Mouse (Mus musculus) B cell, adult 2 months (primary cell): Measurements from ENCODE around the gene Fam219a.

Source experiments
- DNase-seq, 2 experiments: peaks; one replicate each; pipeline ENCODE4 v3.0.0; 2022

Gene Fam219a

DNA sequence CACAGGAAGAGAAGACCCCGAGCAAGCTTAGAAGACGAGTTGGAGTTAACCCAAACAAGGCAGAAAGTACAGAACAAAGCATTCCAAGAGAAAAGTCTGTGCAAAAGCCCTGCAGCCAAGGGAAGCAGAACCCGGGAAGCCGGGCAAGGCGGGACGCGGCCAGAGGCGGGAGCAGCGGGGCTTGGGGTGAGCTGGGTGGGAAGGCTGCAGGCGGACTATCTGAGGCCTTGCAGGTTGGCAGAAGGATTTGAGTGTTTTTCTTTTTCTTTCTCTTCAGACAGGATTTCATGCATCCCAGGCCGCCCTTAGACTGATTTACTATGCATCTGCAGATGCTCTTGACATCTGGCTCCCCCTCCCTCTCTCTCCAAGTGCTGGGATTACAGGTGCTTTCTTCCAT, 16.2 kb downstream of the Fam219a start:
- DNase-seq: no peak

DNA sequence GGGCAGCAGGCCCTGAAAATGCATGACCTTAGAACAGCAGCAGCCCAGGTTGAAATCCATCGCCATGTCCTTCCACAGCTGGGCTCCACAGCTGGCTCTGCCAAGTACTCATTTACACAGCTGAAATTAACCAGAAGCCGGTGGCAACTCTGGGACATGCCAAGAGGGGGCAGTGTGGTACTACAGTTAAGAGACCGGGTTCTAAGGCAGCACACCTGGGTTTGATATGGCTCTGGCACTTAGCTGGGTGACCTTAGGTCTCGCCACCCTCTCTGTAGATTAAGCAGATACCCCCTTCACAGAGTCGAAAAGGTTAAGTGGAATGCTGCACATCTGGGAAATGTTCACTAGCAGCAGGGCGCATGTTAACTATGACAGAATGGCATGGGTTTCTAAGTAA, 16.8 kb downstream of the Fam219a start:
- DNase-seq: peak; percentile 84 to 87

DNA sequence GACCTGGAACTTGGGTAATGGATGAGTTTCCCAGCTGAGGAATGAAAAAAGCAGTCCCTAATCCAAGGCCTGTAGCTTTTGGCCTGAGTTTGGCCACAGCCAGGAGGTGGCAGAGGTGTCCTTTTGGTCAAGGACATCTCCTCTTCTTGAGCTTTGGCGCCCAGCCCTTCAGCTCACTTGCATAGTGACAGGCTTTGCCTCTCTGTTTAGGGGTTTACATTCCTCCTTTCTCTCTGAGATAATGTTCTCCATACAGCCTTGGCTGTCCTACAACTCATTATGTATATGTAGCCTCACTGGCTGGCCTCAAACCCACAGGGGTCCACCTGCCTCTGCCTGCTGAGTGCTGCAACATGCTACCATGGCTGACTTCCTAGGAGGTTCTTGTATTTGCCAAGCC, 22.3 kb downstream of the Fam219a start:
- no peak for DNase-seq

DNA sequence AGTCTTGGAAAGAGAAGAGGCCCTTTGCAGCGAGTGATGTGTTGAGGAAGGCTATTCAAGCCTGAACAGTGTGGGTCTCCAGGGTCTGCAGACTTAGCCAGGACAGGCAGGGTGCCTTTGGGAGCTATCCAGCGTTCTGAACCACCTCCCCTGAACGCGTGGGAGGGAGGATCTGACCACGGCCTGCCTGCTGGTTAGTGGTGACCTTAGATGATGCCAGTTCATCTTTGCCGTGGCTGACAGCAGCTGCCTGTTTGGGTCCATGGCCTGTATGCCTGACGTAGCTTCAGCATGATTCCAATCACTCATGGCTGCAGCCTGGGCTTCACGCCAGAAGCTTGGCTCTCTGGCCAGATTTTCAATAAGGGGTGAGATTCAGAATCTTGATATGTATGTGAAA, 23.4 kb downstream of the Fam219a start:
- DNase-seq: no peak

DNA sequence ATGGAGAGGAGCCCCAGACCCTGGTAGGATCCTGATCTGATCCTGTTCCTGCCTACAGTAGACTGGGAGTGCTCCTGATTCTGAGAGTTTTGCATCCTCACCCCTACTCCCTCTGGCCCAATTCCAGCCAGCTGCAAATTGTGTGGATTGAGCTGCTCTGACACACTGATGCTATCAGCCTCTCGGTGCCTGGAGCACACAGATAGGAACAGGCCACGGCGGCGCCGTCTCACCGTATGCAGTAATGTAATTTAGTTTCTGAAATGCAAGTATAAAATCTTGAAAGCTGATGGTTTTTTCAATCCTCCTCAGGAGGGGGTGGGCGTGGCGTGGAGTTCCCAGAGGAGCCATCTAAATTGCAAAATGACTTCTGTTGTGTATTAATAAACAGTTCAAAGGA, 27.2 kb downstream of the Fam219a start:
- DNase-seq: no peak

DNA sequence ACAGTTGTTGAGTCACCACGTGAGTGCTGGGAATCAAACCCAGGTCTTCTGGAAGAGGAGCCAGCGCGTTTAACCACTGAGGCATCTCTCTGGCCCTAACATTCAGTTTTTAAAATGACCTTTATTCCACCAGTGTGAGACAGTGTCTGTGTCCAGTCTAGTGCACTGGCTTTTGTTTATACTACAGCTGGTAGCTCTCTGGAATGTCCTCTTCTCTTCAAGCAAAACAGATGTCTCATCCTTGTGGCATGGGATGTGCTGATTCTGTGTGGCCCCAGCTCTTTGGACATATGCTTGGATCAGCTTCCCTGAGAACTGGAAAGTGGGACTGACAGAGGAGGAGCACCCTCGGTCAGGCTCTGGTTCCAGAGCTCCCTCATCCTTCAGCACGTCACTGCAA, 34.5 kb downstream of the Fam219a start:
- DNase-seq: no peak

DNA sequence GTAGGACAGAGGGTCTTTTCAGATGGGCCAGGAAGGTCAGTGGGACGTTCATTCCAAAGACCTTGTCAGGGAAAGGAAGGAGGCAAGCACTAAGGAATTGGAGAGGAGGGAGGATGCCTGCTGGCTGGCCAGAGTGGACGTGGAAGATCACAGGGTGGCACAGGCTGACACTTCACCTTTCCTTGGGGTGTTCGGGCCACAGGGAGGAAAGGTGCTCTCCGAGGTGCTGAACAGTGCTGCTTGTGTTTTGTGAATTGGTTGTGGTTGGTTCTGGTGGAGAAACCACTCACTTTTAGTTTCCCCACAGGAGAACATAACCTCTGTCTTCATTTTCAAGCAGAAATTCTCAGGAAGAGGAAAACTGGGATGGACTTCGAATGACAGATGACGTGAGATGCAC, 36.9 kb downstream of the Fam219a start:
- DNase-seq: peak; percentile 15 to 16

DNA sequence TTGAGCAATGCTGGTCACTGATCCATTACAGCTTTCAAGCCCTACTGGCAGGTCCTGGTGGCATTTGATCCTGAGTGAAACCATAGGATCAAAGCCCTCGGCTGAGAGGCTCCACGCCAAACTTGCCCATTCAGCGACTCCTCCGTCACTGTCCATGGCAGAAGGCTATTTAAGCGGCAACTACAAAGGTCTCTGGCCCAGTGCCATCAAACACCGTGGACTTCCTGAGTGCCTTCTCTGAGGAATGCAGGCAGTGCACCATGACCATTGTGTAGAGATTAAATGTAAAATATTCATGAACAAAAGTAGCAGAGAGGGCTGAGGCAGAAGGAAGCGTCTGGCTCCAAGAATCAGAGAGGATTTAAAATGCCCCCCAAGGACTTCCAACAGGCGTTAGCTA, 41.3 kb downstream of the Fam219a start:
- no peak for DNase-seq

DNA sequence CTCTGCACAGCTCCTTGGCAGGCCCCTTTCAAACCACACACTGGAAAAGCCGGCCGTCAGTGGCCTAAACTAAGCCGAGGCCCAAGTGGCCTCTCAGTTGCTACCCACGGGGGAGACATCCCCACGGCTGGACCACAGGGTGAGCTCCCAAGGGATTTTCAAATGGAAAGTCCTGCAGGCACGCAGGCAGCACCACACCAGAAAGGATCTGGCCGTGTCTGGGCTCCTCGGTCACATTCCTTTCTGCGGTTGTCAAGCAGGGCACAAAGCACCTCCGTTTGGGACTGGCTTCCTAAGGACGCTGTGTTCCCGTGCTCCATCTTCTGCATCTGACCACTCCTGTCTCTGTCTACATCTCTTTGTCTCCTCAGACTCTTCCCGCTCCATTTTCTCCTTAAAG, 42.3 kb downstream of the Fam219a start:
- no peak for DNase-seq

DNA sequence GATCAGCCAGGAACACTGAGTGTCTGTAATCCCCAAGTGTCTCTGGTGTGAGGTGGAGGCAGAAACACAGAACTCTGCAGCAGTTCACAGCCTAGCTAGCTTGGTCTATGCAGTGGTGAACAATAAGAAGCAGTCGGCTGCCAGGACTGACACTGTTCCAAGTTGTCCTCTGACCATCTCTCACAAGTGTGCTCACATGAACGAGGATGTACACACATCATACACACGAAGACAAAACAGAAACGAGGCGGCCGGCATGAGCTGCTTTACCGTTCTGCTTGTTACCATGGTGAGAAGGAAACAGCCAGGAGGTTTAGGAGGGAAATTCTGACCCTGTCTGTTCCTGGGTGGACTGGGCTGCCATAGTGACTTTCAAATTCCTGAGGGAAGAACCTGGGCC, 42.8 kb downstream of the Fam219a start:
- DNase-seq: no peak

DNA sequence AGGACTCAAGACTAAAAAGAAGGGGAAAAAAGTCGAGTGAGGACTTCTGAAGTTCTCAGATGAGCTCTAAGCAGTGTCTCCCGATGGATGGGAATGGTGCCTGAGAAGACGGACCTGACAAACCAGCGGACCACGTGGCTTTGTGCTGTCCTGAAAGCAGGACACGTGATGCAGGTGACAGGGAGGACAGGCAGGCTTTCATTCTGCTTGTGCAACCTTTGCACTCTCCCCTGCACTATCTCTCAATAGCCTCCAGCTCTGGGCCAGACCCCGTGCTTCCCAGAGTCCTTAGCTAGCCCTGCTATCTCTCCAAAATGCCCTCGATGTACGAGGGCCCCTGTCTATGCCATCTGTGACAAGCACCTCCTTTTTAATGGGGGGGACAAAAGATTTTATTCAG, 44.5 kb downstream of the Fam219a start:
- no peak for DNase-seq

DNA sequence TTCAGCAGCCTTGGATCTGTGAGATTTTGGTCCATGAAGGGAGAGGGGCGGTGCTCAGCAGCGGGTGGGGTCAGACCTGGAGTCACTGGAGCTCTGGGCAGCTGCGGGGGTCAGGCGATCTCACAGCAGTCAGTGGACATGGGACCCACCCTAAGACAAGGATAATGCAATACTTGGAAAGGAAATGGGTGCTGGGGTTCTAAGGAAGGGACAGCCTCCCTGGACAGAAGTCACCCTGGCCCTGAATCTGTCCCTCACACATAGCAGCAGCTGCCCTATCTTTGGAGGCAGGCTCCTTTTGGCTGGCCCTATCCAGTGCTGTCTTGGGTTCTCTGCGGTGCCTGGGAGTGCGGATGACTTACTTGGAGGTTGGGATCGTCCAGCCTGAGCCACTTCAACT, 45.5 kb downstream of the Fam219a start:
- DNase-seq: no peak

DNA sequence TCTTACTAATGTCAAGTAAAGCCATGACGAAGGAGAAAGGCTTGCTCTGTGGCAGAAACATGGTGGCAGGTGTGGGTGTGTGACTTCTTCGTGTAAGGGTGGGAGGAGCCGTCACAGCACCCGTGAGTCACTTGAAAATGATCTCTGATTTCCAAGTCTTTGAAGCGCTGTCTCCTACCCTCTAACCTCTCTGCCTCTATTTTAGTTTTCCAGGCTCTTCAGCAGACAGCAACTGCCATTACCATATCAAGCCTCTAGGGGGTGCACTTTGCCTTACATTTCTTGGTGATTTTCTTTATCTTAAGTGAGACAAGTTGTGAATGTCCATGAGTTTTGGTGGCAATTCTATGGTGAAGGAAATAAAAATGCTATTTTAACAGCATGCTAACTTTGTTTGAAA, 46.5 kb downstream of the Fam219a start:
- peak; percentile 59 to 66 for DNase-seq

DNA sequence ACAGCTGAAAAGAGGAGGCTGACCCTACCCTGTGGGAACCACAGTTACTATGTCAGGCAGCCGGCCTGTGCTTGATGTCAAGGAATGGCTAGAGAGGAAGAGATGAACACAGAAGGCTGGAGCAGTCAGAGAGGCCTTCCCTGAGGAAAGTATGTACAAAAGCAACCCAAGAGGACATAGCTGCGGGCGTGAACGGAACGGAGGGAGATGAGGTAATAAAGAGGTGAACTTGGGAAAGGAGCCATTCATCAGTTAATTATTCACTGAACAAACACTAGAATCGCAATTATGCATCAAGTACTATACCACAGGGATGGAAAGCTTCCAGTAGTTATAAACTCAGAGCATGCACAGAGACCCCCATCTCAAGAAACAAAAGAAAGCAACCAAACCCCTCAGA, 47.2 kb downstream of the Fam219a start:
- DNase-seq: no peak

DNA sequence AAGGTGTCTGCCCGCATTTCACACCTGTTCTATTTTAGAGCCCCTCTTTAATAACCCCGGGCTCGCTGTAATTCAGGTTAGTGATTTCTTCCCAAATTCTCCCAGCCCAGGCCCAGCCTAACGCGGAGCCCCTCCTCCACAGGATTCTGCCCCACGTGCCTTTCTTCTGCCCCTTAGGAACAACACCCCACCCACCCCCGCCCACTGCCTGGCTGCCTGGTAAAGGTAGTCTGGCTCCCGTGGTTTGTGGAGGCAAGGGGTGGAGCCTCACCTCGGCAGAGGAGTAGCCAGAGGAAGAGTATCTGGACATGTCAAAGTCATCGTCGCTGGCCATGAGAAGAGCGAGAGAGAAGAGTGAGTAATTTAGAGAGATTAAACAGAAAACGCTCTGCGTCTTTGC, 48.7 kb downstream of the Fam219a start:
- DNase-seq: no peak

DNA sequence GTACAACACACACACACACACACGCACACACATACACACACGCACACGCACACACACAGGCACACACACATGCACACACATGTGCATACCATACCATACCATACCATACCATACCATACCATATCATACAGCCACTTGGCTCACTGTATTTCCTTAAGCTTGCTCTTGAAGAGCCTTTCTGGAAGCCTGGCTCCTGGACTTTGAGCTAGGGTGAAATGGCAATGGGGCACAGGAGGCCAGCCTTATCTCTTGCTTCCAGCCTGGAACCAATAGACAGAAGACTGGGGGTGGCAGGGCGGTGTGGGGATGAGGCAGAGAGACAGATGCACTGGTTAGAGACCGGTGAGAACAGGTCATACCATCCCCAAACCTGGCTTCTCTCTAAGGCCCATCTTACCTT, 50.1 kb downstream of the Fam219a start:
- no peak for DNase-seq

DNA sequence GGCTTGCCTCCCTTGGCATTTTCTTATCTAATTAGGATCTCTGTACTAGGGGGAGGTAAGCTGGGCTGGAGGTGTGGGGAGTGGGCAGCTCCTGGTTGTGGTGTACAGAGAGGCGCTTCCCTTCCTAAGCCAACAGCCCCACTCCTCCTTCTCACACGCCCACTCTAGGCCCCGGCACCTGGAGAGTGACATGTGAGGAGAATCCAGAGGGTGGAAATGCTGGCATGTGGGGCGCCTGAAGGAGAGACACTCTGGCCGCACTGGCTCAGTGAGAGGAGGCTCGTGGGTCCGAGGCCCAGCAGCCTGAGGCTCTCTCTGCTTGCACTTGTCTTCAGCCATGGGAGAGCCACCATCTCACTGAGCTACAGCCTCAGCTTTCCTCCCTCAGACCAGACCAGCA, 51.0 kb downstream of the Fam219a start:
- DNase-seq: no peak

DNA sequence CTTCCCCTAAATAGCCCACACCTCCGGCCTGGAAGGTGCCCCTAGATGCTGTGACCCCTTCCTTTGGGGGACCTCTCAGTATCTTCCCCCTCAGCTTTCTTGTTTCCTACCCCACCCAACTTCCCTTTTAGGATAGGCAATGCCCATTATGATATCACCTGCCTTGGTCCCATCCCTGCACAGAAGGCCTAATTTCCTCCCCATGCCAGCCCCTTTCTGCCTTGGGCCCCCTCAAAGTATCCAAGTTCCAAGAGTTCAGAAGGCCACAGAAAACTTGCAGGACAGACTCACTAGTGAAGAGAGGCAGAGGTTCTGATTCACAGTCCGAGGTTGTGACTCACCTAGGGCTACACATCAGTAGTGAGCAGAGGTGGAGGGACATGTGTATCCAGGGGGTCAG, 52.1 kb downstream of the Fam219a start, which contains the start of gene 1110017D15Rik:
TSS of gene 1110017D15Rik (minus strand) at position 101 of the 400 bp plus-strand sequence.
- no peak for DNase-seq

DNA sequence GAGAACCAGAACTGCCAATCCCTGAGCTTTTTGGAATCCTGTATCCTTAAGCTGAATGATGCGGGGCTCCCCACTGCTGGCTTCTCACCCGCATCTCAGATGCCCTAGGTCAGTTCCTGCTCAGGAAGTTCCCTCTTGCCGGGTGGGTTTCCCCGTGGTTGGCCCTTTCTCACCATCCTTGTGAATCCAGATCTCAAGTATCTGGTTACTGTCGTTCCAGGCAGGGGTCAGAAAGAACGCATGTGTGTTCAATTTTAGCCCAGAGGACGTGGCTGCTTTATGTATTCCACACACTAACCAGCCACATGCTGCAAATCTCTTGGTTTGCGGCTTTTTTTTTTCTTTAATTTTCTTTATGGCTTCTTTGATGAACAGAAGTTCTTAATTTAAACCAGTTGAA, 55.6 kb downstream of the Fam219a start:
- DNase-seq: no peak

DNA sequence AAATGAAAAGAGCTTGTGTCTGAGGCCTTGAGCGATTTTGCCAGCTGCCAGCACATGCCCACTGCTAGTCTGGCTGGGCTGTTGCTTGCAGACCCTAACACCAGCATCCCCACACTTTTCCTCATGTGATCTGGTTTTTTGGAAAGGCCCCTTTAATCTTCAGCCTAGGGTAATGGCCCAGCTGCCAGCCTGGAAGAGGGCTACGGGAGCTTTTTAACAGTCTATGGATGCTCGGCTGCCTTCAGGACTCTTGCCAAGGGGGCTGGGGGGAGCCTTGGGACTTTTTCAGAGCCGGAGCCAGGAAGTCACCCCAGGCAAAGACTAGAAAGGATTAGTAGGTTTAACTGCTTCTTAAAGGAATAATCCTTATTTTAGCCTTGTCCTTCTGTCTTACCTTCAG, 56.0 kb downstream of the Fam219a start:
- no peak for DNase-seq

DNA sequence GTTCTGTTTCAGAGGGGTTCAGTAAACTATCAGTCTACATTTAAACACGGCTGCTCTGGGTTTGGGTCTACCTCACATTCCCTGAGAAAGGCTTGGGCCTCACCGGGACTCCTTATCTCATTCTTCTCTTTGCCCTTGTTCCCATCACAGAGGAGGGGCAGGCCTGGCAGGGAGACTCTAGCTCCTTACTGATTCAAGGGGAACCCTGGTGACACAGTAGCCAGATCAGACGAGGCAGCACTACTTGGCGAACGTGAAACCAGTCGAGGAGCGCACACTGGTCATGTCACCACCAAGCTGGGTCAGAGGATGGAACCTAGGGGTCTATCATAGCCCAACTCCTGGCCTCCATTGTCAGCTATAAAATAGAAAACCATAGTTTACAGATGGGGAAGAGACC, 61.3 kb downstream of the Fam219a start:
- DNase-seq: no peak

DNA sequence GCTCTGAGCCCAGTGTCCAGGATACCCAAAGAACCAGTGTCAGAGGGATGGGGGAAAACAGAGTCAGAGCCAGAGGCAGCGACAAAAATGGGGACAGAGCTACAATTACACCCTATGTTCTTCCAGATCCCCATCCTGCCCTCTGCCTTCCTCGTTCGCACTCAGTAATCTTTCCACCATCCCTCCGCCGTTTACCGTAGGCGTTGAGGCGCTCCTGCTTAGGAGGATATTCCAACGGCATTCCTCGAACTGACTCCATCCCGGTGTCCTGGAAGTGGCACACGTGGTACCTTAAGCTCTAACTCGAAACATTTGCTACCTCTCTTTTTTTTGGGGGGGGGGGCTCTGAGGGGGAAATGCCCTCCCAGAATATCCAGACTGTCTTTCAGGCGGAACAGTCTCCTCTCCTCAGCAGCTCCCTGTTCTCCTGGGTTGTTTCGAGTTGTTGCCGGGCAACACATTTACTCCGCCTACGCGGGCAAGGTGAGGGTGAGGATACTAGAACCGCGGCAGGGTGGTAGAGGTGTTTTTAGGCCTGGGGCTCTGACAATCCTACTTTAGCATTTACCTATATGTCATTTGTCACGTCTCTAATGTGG, 61.9 kb downstream of the Fam219a start:
- no peak for DNase-seq

DNA sequence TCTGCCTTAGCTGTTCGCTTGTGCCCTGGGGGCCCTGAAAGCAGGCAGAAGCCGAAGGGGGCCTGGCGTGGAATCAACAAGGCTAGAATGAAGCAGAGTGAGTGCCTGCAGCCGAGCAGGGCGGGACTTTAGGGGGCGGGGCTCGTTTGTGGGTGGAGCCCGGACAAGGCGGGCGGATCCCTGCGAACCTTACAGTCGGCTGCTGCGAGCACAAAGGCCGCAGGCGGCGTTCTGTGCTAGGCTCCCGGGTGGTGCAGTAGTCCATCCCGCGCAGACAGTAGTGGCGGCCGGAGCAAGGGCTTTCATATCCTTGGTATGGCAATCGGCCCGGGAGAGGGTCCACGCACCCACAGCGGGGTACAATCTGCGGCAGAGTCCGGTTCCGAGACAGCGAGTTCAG, 62.4 kb downstream of the Fam219a start:
- peak; percentile 82 to 84 for DNase-seq

DNA sequence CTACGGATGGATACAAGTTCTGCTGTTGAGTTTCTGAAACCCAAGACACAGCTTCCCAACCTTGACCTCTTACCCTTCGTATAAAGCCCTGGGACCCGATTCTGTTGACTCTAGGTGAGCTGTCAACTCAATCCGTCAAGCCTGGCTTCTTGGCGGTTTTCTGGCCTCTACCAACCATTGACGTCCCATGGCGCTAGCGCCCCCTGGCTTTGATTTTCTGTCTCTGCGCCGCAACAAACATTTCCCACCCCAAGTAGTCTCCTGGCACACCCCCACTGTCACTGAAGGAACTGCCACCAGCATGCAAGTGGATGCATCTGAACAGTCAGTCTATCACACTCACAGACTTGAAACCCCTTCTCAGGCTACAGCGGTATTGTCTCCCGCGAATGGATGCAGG, 63.2 kb downstream of the Fam219a start:
- DNase-seq: peak; percentile 64 to 67

DNA sequence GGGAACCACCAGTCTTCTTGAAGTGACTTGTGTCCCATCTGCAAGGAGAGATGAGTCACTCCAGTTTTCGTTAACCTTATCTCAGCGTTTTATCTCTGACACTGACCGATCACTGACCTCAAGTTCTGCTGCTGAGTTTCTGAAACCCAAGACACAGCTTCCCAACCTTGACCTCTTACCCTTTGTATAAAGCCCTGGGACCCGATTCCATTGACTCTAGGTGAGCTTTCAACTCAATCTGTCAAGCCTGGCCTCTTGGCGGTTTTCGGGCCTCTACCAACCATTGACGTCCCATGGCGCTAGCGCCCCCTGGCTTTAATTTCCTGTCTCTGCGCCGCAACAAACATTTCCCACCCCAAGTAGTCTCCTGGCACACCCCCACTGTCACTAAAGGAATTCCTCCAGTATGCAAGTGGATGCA, 64.2 kb downstream of the Fam219a start:
- peak in 1 of 2 experiments; percentile 21 for DNase-seq

DNA sequence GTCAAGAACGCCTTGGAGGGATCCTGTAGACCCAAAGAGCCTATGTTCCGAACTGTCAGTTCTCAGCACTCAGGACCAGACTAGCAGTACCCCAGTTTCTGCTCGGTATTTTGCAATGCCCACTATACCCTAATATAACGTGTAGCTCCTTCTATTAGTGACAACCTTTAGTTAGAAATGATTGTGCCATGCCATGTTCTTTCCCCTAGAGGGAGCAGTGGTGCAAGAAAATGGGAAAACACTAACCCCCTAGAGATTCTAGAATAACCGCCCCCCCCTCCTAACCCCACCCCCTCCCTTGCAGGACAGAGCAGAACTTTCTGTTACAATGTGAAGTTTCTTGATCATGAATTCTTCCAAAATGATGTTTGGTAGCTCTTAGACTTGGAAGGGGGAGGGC, 65.0 kb downstream of the Fam219a start:
- no peak for DNase-seq
